Mouse (Mus musculus): Measurements from ENCODE around the gene Fasl. TPM values are rescaled to one million over a fixed set of nuclear protein-coding genes. Genes with fewer than 3 reads are reported as not detected.

Gene Fasl
- total and polyA plus RNA-seq, 3 experiments: not detected

DNA sequence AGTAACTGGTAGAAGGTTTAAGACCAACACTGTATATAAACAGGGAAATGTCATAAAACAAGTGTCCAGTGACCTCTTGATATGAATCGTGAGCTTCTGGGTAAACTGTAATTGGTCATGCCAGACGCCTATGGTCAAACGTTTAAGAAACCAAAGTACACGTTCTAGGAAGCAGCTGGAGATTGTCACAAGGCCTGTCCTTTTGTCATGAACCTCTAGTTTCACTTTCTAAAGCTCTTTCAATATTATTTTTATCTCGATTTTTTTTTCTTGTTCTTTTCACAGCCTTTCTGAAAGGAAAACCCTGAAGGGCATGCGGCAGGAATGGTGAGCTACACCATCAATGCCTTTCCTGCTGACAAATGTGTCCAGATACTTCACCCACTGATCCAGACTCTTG lies 20.7 kb upstream of the Fasl start:
- no peaks in the 10 kb centered on the region for H3K79me2 ChIP-seq (ENCODE audit: control insufficient read depth, insufficient read depth, low read length, poor library complexity)
- H3K4me3 ChIP-seq (ENCODE audit: control insufficient read depth in 1 of 2, insufficient read depth in 1 of 2, low read depth in 2 of 2, low read length in 2 of 2): no peak overlapping the region
- H3K36me3 ChIP-seq (ENCODE audit: control insufficient read depth in 1 of 2, insufficient read depth in 2 of 2, low read length in 2 of 2): no peaks in the 10 kb centered on the region
- no peak for DNase-seq (ENCODE audit: low read depth, low spot score)
- H3K27me3 ChIP-seq (ENCODE audit: control insufficient read depth in 1 of 2, insufficient read depth in 2 of 2, low read length in 2 of 2): no peaks in the 10 kb centered on the region
- H3K9me3 ChIP-seq (replicated peaks; ENCODE audit: insufficient read depth, low read length): no peaks in the 10 kb centered on the region
- H3K27ac ChIP-seq (ENCODE audit: control insufficient read depth, low read depth, low read length): no peak overlapping the region
- TF ChIP-seq GATA1 (IDR thresholded peaks at IDR 0.05; ENCODE audit: low read depth, low read length): no peak
- TF ChIP-seq JUND (IDR thresholded peaks at IDR 0.05; ENCODE audit: low read depth, low read length): no peak
- no peak for TF ChIP-seq GABPA (IDR thresholded peaks at IDR 0.05; ENCODE audit: low read depth, low read length)
- no peak for TF ChIP-seq NELFE (IDR thresholded peaks at IDR 0.05; ENCODE audit: low read depth, low read length)
- TF ChIP-seq ZMIZ1 (IDR thresholded peaks at IDR 0.05; ENCODE audit: low read depth, low read length): no peak
- TF ChIP-seq SIN3A (IDR thresholded peaks at IDR 0.05; ENCODE audit: low read length): no peak
- no peak for TF ChIP-seq TAL1 (IDR thresholded peaks at IDR 0.05; ENCODE audit: low read length)
- no peak for TF ChIP-seq ELF1 (IDR thresholded peaks at IDR 0.05; ENCODE audit: low read depth, low read length)
- no peak for TF ChIP-seq ZNF384 (IDR thresholded peaks at IDR 0.05; ENCODE audit: low read depth, low read length)
- TF ChIP-seq EP300 (IDR thresholded peaks at IDR 0.05; ENCODE audit: low read depth in 1 of 2, low read length in 2 of 2): no peak
- TF ChIP-seq MYC (IDR thresholded peaks at IDR 0.05; ENCODE audit: low read depth, low read length): no peak
- no peaks in the 10 kb centered on the region for H3K4me1 ChIP-seq (ENCODE audit: control insufficient read depth in 1 of 2, insufficient read depth in 2 of 2, low read length in 2 of 2)
- H3K9ac ChIP-seq (ENCODE audit: control insufficient read depth, low read depth, low read length, poor library complexity, severe bottlenecking): no peak overlapping the region

DNA sequence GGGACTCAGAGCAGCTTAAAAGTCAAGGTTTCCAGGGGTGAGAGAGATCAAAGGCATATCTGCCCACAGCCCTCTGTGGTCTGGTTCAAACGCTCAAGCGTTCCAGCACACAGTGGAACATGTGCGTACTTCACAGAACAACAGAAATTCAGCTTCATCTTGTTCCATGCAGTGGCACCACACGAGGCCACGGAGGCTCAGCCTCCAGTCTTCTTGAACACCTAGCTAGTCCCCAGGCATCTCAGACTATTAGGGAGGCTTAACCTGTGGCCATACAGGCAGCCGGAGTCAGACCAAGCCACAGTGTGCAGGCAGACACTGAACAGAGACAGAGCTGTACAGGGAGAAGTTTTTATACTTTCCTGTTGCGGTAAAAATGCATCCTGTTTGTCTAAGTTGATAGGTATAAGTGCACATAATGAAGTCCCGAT lies 16.3 kb upstream of the Fasl start:
- Histone ChIP-seq H3K79me2 (ENCODE audit: control insufficient read depth, insufficient read depth, low read length, poor library complexity) (no peaks in the 10 kb centered on the region), H3K4me1 (ENCODE audit: control insufficient read depth in 1 of 2, insufficient read depth in 2 of 2, low read length in 2 of 2) (no peaks in the 10 kb centered on the region), H3K9ac (ENCODE audit: control insufficient read depth, low read depth, low read length, poor library complexity, severe bottlenecking) (no peak overlapping the region), H3K27ac (ENCODE audit: control insufficient read depth, low read depth, low read length) (no peak overlapping the region), H3K9me3 (replicated peaks; ENCODE audit: insufficient read depth, low read length) (no peaks in the 10 kb centered on the region), H3K36me3 (ENCODE audit: control insufficient read depth in 1 of 2, insufficient read depth in 2 of 2, low read length in 2 of 2) (no peaks in the 10 kb centered on the region), H3K27me3 (ENCODE audit: control insufficient read depth in 1 of 2, insufficient read depth in 2 of 2, low read length in 2 of 2) (no peaks in the 10 kb centered on the region), H3K4me3 (ENCODE audit: control insufficient read depth in 1 of 2, insufficient read depth in 1 of 2, low read depth in 2 of 2, low read length in 2 of 2) (no peak overlapping the region)
- TF ChIP-seq MAFK (IDR thresholded peaks at IDR 0.05; ENCODE audit: borderline replicate concordance, low read depth, low read length): no peak
- no peak for TF ChIP-seq NRF1 (IDR thresholded peaks at IDR 0.05; ENCODE audit: insufficient read depth, low read depth, low read length, poor library complexity, severe bottlenecking)
- DNase-seq (ENCODE audit: low read depth, low spot score): no peak

DNA sequence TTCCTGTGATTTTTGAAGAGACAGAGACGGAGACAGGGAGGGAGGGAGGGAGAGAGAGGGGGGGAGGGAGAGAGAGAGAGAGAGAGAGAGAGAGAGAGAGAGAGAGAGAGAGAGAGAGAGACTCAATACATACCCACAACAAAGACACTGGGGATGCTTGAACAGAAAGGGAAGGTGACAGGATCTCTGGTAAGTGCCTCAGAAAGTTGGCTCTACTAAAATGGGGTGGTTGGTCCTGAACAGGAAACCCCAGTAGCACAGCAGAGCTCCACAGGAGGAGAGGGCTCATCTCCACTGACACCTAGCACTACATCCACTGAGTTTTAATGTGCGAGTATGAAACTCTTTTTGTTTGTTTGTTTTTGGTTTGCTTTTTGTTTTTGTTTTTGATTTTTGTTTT lies 13.0 kb upstream of the Fasl start:
- no peak for DNase-seq (ENCODE audit: low read depth, low spot score)
- Histone ChIP-seq H3K79me2 (ENCODE audit: control insufficient read depth, insufficient read depth, low read length, poor library complexity) (no peaks in the 10 kb centered on the region), H3K4me3 (ENCODE audit: control insufficient read depth in 1 of 2, insufficient read depth in 1 of 2, low read depth in 2 of 2, low read length in 2 of 2) (no peak overlapping the region), H3K4me1 (ENCODE audit: control insufficient read depth in 1 of 2, insufficient read depth in 2 of 2, low read length in 2 of 2) (no peaks in the 10 kb centered on the region), H3K9me3 (replicated peaks; ENCODE audit: insufficient read depth, low read length) (no peaks in the 10 kb centered on the region), H3K9ac (ENCODE audit: control insufficient read depth, low read depth, low read length, poor library complexity, severe bottlenecking) (no peak overlapping the region), H3K36me3 (ENCODE audit: control insufficient read depth in 1 of 2, insufficient read depth in 2 of 2, low read length in 2 of 2) (no peaks in the 10 kb centered on the region), H3K27ac (ENCODE audit: control insufficient read depth, low read depth, low read length) (no peak overlapping the region), H3K27me3 (ENCODE audit: control insufficient read depth in 1 of 2, insufficient read depth in 2 of 2, low read length in 2 of 2) (no peaks in the 10 kb centered on the region)
- TF ChIP-seq CHD1 (IDR thresholded peaks at IDR 0.05; ENCODE audit: low read depth, low read length) (no peak), RCOR1 (IDR thresholded peaks at IDR 0.05; ENCODE audit: low read depth, low read length) (no peak), TCF12 (IDR thresholded peaks at IDR 0.05; ENCODE audit: low read depth, low read length) (no peak), MAFK (IDR thresholded peaks at IDR 0.05; ENCODE audit: borderline replicate concordance, low read depth, low read length) (no peak), HCFC1 (IDR thresholded peaks at IDR 0.05; ENCODE audit: low read depth, low read length) (no peak), TBP (IDR thresholded peaks at IDR 0.05; ENCODE audit: low read depth, low read length) (no peak), UBTF (IDR thresholded peaks at IDR 0.05; ENCODE audit: borderline replicate concordance, insufficient read depth, low read depth, low read length) (no peak), POLR2AphosphoS2 (IDR thresholded peaks at IDR 0.05; ENCODE audit: low read length) (no peak), ZMIZ1 (IDR thresholded peaks at IDR 0.05; ENCODE audit: low read depth, low read length) (no peak), POLR2A (IDR thresholded peaks at IDR 0.05; ENCODE audit: control insufficient read depth in 1 of 2, insufficient read depth in 1 of 2, low read depth in 1 of 2, low read length in 2 of 2, poor library complexity in 1 of 2) (no peak), MAX (IDR thresholded peaks at IDR 0.05; ENCODE audit: low read length) (no peak), SIN3A (IDR thresholded peaks at IDR 0.05; ENCODE audit: low read length) (no peak), ZKSCAN1 (IDR thresholded peaks at IDR 0.05; ENCODE audit: low read depth, low read length) (no peak), USF2 (IDR thresholded peaks at IDR 0.05; ENCODE audit: borderline replicate concordance in 1 of 2, insufficient read depth in 1 of 2, low read depth in 1 of 2, low read length in 2 of 2) (no peak), MYB (IDR thresholded peaks at IDR 0.05; ENCODE audit: low read depth, low read length) (no peak), MAZ (IDR thresholded peaks at IDR 0.05; ENCODE audit: low read depth, low read length) (no peak), MEF2A (IDR thresholded peaks at IDR 0.05; ENCODE audit: extremely low read depth, insufficient replicate concordance, low read depth, low read length, poor library complexity, severe bottlenecking) (no peak)
